Mouse (Mus musculus): ENCODE measurements around the gene Sh3pxd2a.

DNA sequence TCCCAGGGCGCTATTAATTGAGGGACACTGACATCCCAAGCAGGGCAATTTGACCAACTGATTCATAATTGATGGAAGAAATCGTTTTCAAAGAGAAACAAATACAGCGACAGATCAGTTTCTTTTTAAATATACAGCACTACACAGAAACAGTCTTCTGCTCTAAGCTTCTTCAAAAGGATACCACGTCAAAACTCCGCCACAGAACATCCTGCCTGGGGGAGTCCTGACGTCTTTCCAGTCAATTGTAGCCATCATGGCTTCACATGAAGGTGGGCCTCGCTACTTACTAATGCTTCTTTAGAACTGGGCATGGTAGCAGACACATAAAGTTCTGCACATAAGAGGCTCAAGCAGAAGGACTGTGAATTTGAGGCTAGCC lies 47.1 kb upstream of the Sh3pxd2a start:
- TF ChIP-seq CTCF (IDR thresholded peaks at IDR 0.05; ENCODE audit: low read depth, low read length) (no peak), POLR2A (IDR thresholded peaks at IDR 0.05; ENCODE audit: insufficient read depth, low read length) (no peak)
